Mouse (Mus musculus): ENCODE measurements at regions not wholly inside any gene's neighbourhood (a gene's known extent, or its start where the extent isn't known, plus 50 kb on each side); places are given as distances from the start of the nearest gene placed in this dataset.
"Not testable (repeated sequence)": the region's sequence is repeated elsewhere in the genome, so short reads cannot be mapped to it uniquely, and the experiment has no call there.

DNA sequence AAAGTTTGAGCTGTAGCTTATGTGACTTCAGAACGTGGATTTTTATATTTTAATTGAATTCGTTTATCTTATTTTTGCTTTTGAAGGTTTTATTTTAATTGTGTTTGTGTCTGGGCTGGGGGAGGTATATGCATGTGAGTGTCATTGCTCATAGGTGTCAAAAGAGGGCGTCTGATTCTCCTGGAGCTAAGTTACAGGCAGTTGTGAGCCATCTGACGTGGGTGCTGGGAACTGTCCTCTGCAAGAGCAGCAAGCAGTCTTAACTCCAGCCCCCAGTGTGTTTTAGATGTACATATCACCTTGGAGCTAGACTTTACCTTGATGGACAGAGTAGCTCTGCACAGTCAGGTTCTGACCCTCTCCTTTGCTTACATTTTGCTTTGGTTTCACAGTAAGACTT, 79.0 kb upstream of the Tcf12 start:
- H3K27ac ChIP-seq (ENCODE audit: insufficient read depth, low read depth, low read length), result no peak overlapping the region
- no peak for TF ChIP-seq POLR2A (IDR thresholded peaks at IDR 0.05; ENCODE audit: insufficient read depth, low read depth, low read length)
- TF ChIP-seq CTCF (IDR thresholded peaks at IDR 0.05; ENCODE audit: insufficient read depth, low read depth, low read length), result no peak
- H3K4me3 ChIP-seq (ENCODE audit: insufficient read depth, low read depth, low read length), result no peak overlapping the region
- H3K4me1 ChIP-seq (ENCODE audit: control insufficient read depth, insufficient read depth, low read length), result no peaks in the 10 kb centered on the region
- 91% methylated on average over 4 of the region's 4 CpGs for WGBS

GRCm38 (mm10) chr9:72191091-72191490, 79.4 kb upstream of the Tcf12 start:
- no peak for TF ChIP-seq POLR2A (IDR thresholded peaks at IDR 0.05; ENCODE audit: insufficient read depth, low read depth, low read length)
- TF ChIP-seq CTCF (IDR thresholded peaks at IDR 0.05; ENCODE audit: insufficient read depth, low read depth, low read length), result no peak
- H3K4me3 ChIP-seq (ENCODE audit: insufficient read depth, low read depth, low read length), result no peak overlapping the region
- 95% methylated on average over 8 of the region's 8 CpGs for WGBS
- H3K4me1 ChIP-seq (ENCODE audit: control insufficient read depth, insufficient read depth, low read length), result no peaks in the 10 kb centered on the region
- H3K27ac ChIP-seq (ENCODE audit: insufficient read depth, low read depth, low read length), result no peak overlapping the region

DNA sequence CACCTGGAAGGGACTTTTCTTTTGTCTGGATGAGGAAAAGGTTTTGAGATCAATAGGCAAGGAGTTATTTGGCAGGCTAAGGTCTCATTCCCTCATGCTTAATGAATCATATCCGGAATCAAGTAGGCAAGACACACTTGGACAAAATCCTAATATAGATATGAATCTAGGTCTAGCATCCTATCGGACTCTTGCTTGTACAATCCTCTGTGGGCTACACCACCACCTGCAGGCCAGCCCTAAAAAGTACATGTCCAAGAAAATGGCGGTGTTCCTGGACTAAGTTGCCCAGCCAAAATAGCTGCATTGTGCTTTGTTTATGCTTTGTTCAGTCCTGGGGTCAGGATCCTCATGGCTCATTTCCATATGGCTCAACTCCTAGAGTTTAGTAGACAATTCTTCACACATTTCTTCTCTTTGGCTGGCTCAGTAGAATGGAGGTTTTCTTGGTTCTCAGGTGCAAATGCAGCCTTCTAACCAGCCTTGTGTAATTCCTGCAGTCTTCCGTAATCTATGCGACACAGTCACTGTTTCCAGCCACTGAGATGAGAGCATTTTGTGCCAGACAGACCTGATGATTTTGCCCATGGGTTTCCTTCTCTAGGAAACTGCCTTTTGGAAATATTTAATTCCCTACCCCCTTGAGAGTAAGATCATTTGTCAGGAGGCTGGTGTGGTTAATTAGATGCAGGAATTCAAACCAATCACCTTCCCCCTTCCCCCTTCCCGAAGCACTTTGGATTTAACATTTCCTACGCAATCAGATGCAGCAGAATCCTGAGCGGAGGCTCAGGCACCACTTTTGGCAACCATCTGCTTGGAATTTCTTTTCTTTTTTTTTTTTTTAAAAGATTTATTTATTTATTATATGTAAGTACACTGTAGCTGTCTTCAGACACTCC, 80.6 kb upstream of the Tcf12 start:
- TF ChIP-seq CTCF (IDR thresholded peaks at IDR 0.05; ENCODE audit: insufficient read depth, low read depth, low read length) (no peak), POLR2A (IDR thresholded peaks at IDR 0.05; ENCODE audit: insufficient read depth, low read depth, low read length) (no peak)

GRCm38 (mm10) chr9:72192953-72193337, 81.3 kb upstream of the Tcf12 start:
- not testable (repeated sequence) for H3K4me3 ChIP-seq (ENCODE audit: insufficient read depth, low read depth, low read length); H3K4me1 ChIP-seq (ENCODE audit: control insufficient read depth, insufficient read depth, low read length); H3K27ac ChIP-seq (ENCODE audit: insufficient read depth, low read depth, low read length)
- 97% methylated on average over 1 of the region's 1 CpGs for WGBS

More for the DNA sequence above, 80.6 kb upstream of the Tcf12 start:
- WGBS, result 42% methylated on average over 8 of the region's 8 CpGs
- Histone ChIP-seq H3K4me1 (ENCODE audit: control insufficient read depth, insufficient read depth, low read length) (peaks cover 4% of the 10 kb centered on the region), H3K27ac (ENCODE audit: insufficient read depth, low read depth, low read length) (no peak overlapping the region), H3K4me3 (ENCODE audit: insufficient read depth, low read depth, low read length) (no peak overlapping the region)

DNA sequence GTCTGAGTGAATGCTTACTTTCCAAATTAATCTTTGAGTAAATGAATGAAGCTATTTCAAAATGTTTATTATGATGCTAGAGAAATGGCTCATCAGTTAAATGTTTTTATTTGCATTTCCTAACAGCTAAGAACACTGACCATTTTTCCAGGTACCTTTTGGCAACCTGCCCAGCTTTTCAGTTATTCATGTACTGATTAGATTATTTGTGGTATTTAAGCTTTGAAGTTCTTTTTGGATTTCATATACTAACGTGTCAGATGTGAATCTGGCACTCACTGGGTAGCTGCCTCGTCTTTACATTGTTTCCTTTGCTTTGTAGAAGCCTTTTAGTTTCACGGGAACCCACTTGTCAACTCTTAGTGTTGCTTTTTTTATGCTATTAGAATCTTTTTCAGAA, 79.3 kb upstream of the Zfp280d start:
- TF ChIP-seq CTCF (IDR thresholded peaks at IDR 0.05; ENCODE audit: insufficient read depth, low read depth, low read length), result no peak
- TF ChIP-seq POLR2A (IDR thresholded peaks at IDR 0.05; ENCODE audit: insufficient read depth, low read depth, low read length), result no peak
- WGBS, result 83% methylated on average over 3 of the region's 3 CpGs
- H3K27ac ChIP-seq (ENCODE audit: insufficient read depth, low read depth, low read length), result no peak overlapping the region
- H3K4me3 ChIP-seq (ENCODE audit: insufficient read depth, low read depth, low read length), result no peak overlapping the region
- H3K4me1 ChIP-seq (ENCODE audit: control insufficient read depth, insufficient read depth, low read length), result peaks cover 6% of the 10 kb centered on the region

DNA sequence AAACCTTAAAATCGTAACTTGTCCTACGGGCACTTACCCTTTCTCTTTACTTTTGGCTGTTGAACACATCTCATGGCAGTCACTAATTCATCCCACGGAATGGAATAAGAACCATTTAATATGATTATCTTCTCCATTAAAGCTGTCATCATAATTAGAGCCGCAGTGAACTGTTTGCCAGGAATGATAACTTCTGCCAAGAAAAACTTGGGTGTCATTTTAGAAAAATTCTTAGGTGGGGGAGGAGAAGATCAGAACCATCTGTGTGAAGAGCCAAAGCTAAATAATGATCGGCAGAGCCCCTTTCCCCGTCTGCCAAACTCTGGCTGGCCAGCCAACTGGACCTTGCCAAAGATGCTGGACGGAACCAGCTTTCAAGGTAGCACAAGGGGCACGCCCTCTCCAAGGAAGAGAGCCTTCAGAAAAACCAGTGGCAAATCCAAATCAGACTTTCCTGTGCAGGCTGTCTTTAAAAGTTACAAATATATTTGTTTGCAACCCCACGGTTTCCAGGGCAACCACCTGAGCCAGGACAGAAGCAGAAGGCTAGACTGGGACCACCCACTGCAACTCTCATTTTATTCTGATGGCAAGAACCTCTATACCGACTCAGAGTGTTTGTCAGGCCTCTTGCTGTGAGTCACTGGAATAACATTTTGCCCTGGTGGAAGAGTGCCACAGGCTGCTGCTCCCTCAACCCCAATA, 77.9 kb upstream of the Zfp280d start:
- H3K4me3 ChIP-seq (ENCODE audit: insufficient read depth, low read depth, low read length), result no peak overlapping the region
- 63% methylated on average over 10 of the region's 10 CpGs for WGBS
- TF ChIP-seq POLR2A (IDR thresholded peaks at IDR 0.05; ENCODE audit: insufficient read depth, low read depth, low read length), result no peak
- no peak for TF ChIP-seq CTCF (IDR thresholded peaks at IDR 0.05; ENCODE audit: insufficient read depth, low read depth, low read length)
- peaks cover 6% of the 10 kb centered on the region for H3K4me1 ChIP-seq (ENCODE audit: control insufficient read depth, insufficient read depth, low read length)
- no peak overlapping the region for H3K27ac ChIP-seq (ENCODE audit: insufficient read depth, low read depth, low read length)

DNA sequence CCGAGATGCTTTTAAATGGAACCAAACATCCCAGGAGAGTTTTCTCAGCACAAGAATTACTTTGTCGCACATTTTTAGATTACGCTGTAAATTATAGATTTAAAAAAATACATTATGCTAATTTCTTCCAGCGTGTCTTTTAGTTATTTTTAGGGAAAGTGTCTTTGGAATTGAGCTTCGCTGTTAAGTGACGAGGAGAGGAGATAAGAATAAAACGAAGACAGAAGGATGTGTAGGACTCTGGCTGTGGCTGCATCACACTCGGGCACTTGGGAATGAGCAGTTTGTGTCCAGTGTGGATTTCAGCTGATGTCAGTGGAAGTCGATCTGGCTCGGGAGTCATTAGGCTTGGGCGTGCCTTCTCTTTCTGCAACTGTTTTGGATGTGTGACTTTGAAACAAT, 77.3 kb upstream of the Zfp280d start:
- Histone ChIP-seq H3K4me3 (ENCODE audit: insufficient read depth, low read depth, low read length) (no peak overlapping the region), H3K27ac (ENCODE audit: insufficient read depth, low read depth, low read length) (no peak overlapping the region), H3K4me1 (ENCODE audit: control insufficient read depth, insufficient read depth, low read length) (peaks cover 6% of the 10 kb centered on the region)
- TF ChIP-seq CTCF (IDR thresholded peaks at IDR 0.05; ENCODE audit: insufficient read depth, low read depth, low read length) (no peak), POLR2A (IDR thresholded peaks at IDR 0.05; ENCODE audit: insufficient read depth, low read depth, low read length) (no peak)
- WGBS, result 38% methylated on average over 11 of the region's 11 CpGs

DNA sequence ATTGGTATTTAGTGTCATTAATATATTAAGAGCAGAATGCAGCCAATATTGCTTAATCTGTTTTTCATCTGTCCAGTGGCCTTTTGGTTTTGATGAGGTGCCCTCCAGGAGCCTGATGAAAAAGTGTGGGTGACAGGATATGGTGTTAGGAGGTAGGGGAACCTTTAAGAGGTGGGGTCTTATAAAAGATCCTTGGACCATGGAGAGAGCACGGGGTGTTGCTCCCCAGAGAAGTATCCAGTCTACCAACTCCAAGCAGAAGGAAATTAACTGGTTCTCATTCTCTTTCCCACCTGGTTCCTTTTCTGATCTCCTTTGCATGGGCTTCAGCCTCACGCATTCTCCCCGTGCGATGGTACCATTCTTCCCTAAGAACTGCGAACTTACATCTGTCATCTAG, 75.7 kb upstream of the Zfp280d start:
- 97% methylated on average over 5 of the region's 5 CpGs for WGBS
- peaks cover 6% of the 10 kb centered on the region for H3K4me1 ChIP-seq (ENCODE audit: control insufficient read depth, insufficient read depth, low read length)
- H3K27ac ChIP-seq (ENCODE audit: insufficient read depth, low read depth, low read length), result no peak overlapping the region
- no peak overlapping the region for H3K4me3 ChIP-seq (ENCODE audit: insufficient read depth, low read depth, low read length)
- no peak for TF ChIP-seq POLR2A (IDR thresholded peaks at IDR 0.05; ENCODE audit: insufficient read depth, low read depth, low read length)
- no peak for TF ChIP-seq CTCF (IDR thresholded peaks at IDR 0.05; ENCODE audit: insufficient read depth, low read depth, low read length)

DNA sequence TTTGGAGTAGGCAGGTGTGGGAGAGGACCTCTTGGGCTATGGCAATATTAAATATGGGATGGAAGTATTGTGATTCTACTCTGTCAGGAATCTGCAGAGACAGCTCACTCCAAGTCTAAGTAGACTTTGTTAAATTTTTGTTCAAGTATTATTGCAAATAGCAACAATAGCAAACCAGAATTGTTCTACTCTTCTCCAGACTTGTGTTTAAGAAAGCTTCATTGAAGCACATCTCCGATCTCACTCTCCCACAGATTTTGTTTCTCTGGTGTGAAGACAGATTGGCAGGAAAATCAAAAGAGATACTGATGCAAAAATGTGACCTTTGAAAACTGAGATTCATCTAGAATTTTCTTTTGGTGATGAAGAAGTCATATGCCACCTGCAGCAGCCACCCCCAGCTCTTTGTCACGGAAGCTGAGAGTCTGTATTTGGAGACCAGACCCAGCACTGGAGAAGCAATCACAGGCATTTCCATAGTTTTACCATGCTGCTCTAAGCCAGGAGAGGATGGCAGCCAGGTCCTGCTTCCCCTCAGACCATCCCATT, 70.2 kb upstream of the Zfp280d start:
- Histone ChIP-seq H3K27ac (ENCODE audit: insufficient read depth, low read depth, low read length) (no peak overlapping the region), H3K4me3 (ENCODE audit: insufficient read depth, low read depth, low read length) (no peak overlapping the region), H3K4me1 (ENCODE audit: control insufficient read depth, insufficient read depth, low read length) (no peaks in the 10 kb centered on the region)
- no peak for TF ChIP-seq POLR2A (IDR thresholded peaks at IDR 0.05; ENCODE audit: insufficient read depth, low read depth, low read length)
- TF ChIP-seq CTCF (IDR thresholded peaks at IDR 0.05; ENCODE audit: insufficient read depth, low read depth, low read length), result no peak
- 87% methylated on average over 2 of the region's 2 CpGs for WGBS

Data from olfactory bulb, adult 2 months (tissue).